Mouse (Mus musculus): ENCODE measurements around the gene Gucd1.
"Not testable (repeated sequence)": the region's sequence is repeated elsewhere in the genome, so short reads cannot be mapped to it uniquely, and the experiment has no call there.

- TF ChIP-seq CTCF (IDR thresholded peaks at IDR 0.05; ENCODE audit: insufficient read depth, low read length); POLR2A (IDR thresholded peaks at IDR 0.05; ENCODE audit: borderline replicate concordance, extremely low read depth, low read depth, low read length): not testable (repeated sequence)
Observed at GRCm38 (mm10) chr10:75499214-75499613, 18.6 kb downstream of the Gucd1 start.
